Mouse (Mus musculus) MEL (cell line): ENCODE results near the gene Gm49369.

Source experiments
- CHD2 ChIP-seq: IDR thresholded peaks from 2 replicates; pipeline ENCODE4 v1.6.1; 2011; ENCODE audit warnings: low read length, improper control_type of control experiment
- CTCF ChIP-seq, 3 experiments: IDR thresholded peaks in 2 of 3; conservative IDR thresholded peaks in 1 of 3; 2 replicates each; pipeline ENCODE4 v1.5.1; 2011 to 2012; ENCODE audit warnings: low read length in 3 of 3, low read depth in 2 of 3, mild to moderate bottlenecking in 2 of 3, improper control_type of control experiment in 1 of 3, inconsistent platforms in 1 of 3, mixed read lengths in 1 of 3, moderate library complexity in 1 of 3; ENCODE audit not compliant: control insufficient read depth in 1 of 3, insufficient read depth in 1 of 3, poor library complexity in 1 of 3, severe bottlenecking in 1 of 3
- E2F4 ChIP-seq: IDR thresholded peaks from 2 replicates; pipeline ENCODE4 v1.6.1; 2011; ENCODE audit warnings: low read depth, low read length, improper control_type of control experiment, borderline replicate concordance
- ELF1 ChIP-seq: IDR thresholded peaks from 2 replicates; pipeline ENCODE4 v1.6.1; 2014; ENCODE audit warnings: low read depth, mild to moderate bottlenecking, inconsistent platforms, low read length, improper control_type of control experiment, moderate library complexity
- ETS1 ChIP-seq: IDR thresholded peaks from 2 replicates; pipeline ENCODE4 v1.6.1; 2012; ENCODE audit warnings: low read depth, mild to moderate bottlenecking, inconsistent platforms, low read length, improper control_type of control experiment, moderate library complexity
- GATA1 ChIP-seq: IDR thresholded peaks from 2 replicates; pipeline ENCODE4 v1.6.1; 2011; ENCODE audit warnings: low read depth, low read length, improper control_type of control experiment
- POLR2A ChIP-seq, 2 experiments: IDR thresholded peaks; 2 replicates each; pipeline ENCODE4 v1.6.1; 2011 to 2012; ENCODE audit warnings: low read length in 2 of 2, mild to moderate bottlenecking in 2 of 2, control low read depth in 1 of 2, improper control_type of control experiment in 1 of 2, low read depth in 1 of 2, moderate library complexity in 1 of 2; ENCODE audit not compliant: control insufficient read depth in 1 of 2, insufficient read depth in 1 of 2, poor library complexity in 1 of 2
- RCOR1 ChIP-seq: IDR thresholded peaks from 2 replicates; pipeline ENCODE4 v1.6.1; 2012; ENCODE audit warnings: low read depth, mild to moderate bottlenecking, inconsistent platforms, low read length, improper control_type of control experiment
- SMC3 ChIP-seq: IDR thresholded peaks from 2 replicates; pipeline ENCODE4 v1.6.1; 2011; ENCODE audit warnings: low read depth, low read length, improper control_type of control experiment
- TBP ChIP-seq: IDR thresholded peaks from 2 replicates; pipeline ENCODE4 v1.8.0; 2011; ENCODE audit warnings: low read depth, low read length, improper control_type of control experiment

GRCm38 (mm10) chr7:142351569-142351968 is 30.9 kb downstream of the Gm49369 start:
- no peak for TF ChIP-seq E2F4
- peak; percentile 90 for TF ChIP-seq GATA1
- TF ChIP-seq CHD2, result no peak
- TF ChIP-seq CTCF (IDR thresholded peaks at IDR 0.05 in 2 of 3, conservative IDR thresholded peaks at IDR 0.05 in 1 of 3; ENCODE audit: control insufficient read depth in 1 of 3, insufficient read depth in 1 of 3, low read depth in 2 of 3, low read length in 3 of 3, poor library complexity in 1 of 3, severe bottlenecking in 1 of 3), result no peak
- TF ChIP-seq RCOR1, result no peak
- TF ChIP-seq POLR2A (IDR thresholded peaks at IDR 0.05; ENCODE audit: control insufficient read depth in 1 of 2, insufficient read depth in 1 of 2, low read depth in 1 of 2, low read length in 2 of 2, poor library complexity in 1 of 2), result peak in 1 of 2 experiments; percentile 32; a peak in 1 of 4 replicates
- TF ChIP-seq TBP, result 0 out of 2 replicates have a peak, but pooled peaks have one; percentile 34
- no peak for TF ChIP-seq SMC3
- TF ChIP-seq ETS1, result peak; percentile 85
- TF ChIP-seq ELF1, result 0 out of 2 replicates have a peak, but pooled peaks have one; percentile 19
